Mouse (Mus musculus): ENCODE measurements around the gene Jam3.

The Jam3 gene

DNA sequence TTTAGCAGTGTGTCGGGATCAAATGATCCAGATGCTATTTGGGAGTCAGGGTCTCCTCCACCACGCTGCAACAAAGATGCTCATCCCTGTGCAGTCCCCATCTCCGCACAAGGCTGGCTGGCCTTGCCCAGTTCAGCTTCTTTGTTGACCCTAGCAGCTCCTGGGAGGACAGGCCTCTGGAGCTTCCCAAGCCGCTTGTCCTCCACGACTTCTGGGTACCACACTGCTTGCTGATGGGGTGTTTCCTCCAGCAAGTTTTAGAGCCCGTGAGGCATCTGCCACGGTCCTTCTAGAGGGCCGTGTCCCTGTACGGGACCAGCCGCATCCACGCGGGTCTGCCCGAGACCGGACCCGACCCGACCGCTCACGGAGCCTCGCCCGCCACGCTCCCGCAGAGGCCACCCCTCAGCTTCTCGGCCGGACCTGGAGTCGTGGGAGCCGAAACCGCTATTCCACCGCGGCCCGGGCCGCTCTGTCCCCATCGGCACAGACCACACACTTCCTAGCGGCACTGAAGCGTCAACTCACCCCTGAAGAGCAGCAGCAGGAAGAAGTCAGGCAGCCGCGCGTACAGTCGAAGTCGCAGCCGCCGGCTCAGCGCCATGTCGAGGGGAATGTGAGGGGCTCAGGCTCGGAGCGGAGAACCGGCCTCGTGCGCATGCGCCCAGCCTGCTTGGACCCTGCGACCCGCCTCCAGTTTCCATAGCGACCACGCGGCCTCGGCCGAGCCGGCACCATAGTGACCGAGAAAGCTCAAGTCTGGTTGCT lies at the start of gene Jam3:
Jam3 (minus strand) TSS at position 659 of the 768 bp plus-strand sequence.
- peak; percentile 95 to 96 for DNase-seq (ENCODE audit: low spot score in 2 of 2)

DNA sequence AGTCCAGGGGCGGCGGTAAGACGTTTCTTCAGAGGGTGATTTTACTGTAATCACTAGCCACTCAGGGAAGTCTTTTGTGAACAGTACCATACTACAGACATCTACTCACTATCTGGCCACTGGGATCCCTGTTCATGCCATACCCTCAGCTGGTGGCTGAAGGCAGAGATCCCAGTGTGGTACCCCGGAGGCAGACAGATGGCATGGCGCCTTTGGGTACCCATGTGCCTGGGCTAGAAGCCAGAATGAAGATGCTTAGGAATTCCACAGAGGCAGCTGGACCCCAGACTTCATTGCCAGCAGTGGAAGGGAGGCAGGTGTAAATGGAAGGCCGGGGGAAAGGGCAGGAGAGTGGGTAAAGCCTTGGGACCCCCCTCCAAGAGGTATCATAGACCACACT lies 49.0 kb upstream of the Jam3 start:
- DNase-seq (ENCODE audit: low spot score in 2 of 2), result no peak

- peak; percentile 77 to 85 for DNase-seq (ENCODE audit: low spot score in 2 of 2)
Measured at GRCm38 (mm10) chr9:27203134-27203533, 47.9 kb upstream of the Jam3 start.

DNA sequence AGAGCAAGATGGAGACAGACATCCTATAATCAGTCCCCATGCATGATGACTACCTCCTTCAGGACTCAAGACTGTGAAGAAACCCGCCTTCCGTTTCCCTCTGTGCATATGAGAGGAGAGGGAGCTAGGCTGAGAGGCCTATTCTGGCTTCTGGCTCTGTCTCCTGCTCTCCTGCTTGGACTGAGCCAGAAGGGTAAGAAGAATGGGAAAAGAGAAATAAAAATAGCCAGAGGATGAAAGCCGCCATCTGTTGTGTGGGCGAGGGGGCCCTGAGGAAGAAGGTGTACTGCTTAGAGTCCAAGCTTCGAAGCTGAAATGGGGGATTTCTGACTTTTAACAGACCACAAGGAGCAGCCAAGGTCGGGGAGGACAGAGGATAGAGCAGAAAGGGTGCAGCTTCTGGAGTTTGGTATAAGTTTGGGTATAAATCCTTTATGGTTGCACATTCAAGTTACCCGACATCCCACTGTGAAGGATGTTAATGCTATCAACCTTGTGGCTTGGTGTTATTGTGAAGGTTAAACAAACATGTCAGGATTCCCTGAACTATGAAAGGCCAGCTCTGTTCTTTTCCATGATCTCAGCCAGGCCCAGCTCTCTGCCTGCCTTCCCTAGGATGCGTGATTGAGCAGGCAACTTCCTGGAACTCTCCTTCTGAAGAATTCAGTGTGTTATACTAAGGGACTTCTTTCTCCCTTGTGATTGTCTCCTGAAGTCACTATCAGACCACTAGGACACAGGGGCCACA lies 46.4 kb upstream of the Jam3 start:
- DNase-seq (ENCODE audit: low spot score in 2 of 2), result peak in 1 of 2 experiments; percentile 50

- peak; percentile 34 to 69 for DNase-seq (ENCODE audit: low spot score in 2 of 2)
Measured at GRCm38 (mm10) chr9:27193592-27194080, 38.4 kb upstream of the Jam3 start.

- DNase-seq (ENCODE audit: low spot score in 2 of 2), result no peak
Measured at GRCm38 (mm10) chr9:27192761-27193591, 37.8 kb upstream of the Jam3 start.

DNA sequence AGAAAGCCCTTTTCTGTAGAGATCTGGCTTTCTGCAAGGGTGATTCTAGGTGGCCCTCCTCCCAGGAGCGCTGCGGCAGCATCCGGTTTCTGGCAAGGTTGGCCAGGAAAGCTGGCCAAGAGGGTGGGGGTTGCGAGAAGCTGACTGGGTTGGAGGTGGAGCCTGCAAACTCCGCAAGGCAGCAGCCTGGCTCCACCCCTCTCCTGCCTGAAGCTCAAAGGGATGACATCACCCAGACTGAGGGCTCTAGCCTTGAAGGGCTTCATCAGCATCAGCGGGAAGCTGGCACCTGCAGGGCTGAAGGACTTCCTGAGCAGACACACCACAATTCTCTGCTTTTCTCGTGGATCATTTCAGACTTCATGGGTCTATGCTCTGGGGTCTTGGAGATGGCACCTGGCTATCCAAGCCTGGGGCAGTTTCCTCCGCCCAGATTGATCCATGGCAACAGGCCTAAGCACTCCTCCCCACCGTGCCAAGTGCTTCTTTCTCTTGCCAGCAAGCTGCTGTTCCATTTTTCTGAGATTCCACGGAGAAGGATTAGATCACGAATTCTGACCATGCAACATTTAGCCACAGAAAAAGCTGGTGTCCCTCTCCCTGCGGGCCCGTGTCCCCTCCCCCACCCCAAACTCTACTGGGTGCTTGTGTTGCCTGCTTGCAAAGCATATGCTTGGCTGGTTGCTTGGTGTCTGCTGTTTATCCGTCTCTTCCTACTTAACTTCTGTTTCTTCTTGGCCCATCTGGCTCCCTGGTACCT lies 37.0 kb upstream of the Jam3 start:
- peak; percentile 87 to 90 for DNase-seq (ENCODE audit: low spot score in 2 of 2)

DNA sequence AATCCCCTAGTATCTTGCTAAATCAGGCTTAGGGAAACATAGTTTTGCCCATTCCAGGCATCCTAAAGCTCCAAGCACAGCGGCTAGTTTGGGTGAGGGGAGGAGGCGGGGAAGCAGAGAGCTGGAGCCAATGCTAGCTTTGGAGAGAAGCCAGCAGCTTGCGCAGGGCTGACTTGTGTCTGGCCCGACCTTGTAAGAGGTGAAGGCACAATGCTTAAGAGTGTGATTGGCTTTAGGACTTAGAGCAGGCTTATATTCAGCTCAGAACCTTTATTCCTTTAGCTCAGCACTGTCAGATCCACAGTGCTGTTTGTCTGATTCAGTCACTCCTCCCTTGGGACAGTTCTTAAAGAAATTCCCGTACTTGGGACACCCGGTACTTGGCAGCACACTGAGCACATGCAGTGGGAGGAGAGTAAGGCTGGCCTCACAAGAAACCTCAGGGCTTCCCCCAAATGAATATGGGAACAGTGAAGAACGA lies 36.3 kb upstream of the Jam3 start:
- DNase-seq (ENCODE audit: low spot score in 2 of 2), result no peak

- peak in 1 of 2 experiments; percentile 45 for DNase-seq (ENCODE audit: low spot score in 2 of 2)
Measured at GRCm38 (mm10) chr9:27190461-27190860, 35.2 kb upstream of the Jam3 start.

- DNase-seq (ENCODE audit: low spot score in 2 of 2), result no peak
Measured at GRCm38 (mm10) chr9:27189306-27189705, 34.1 kb upstream of the Jam3 start.

DNA sequence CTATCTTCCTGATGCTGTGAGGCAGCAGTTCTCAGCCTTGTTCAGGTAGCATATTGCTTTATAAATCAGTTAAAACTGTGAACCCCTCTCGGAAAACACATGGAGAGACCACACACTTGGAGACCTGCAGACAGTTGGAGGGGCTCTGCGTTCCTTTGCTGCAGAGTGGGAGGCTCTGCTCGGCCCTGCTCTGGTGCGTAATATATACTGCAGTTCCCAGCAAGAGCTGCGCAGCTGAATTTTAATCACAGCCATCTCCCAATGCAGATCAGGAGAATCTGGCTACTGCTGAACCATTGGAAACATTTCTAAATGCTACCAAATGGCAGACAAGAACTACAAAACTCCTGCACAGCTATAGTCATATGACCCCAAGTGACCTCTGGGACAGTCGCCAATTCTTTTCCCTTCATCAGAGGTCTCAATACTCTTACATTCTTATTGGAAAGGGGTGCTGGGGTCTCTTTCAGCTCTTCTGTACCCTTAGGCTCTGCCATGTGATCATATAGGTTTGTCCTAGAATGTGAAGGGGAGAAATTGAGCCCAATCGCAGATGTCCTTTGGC lies 33.5 kb upstream of the Jam3 start:
- DNase-seq (ENCODE audit: low spot score in 2 of 2), result no peak

GRCm38 (mm10) chr9:27185820-27186219 lies 30.6 kb upstream of the Jam3 start:
- DNase-seq (ENCODE audit: low spot score in 2 of 2), result no peak

DNA sequence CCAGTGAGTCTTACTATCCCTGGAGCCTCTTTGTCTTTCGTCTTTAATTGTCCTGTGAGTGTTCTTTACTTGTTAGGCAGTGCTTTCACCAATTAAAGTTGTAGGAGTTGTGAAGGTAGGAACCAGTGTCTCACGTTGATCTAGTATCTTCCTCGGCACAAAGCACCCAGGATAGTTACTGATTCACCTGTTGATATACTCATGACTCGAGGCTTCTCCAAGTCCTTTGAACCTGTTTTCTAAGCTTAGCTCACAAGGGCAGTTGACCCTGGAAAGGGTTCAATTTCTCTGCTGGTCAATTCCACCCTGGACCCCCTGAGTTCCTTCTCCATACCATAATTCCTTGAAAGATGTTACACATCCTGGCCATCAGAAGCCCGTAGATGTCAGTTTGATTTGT lies 26.9 kb upstream of the Jam3 start:
- no peak for DNase-seq (ENCODE audit: low spot score in 2 of 2)

DNA sequence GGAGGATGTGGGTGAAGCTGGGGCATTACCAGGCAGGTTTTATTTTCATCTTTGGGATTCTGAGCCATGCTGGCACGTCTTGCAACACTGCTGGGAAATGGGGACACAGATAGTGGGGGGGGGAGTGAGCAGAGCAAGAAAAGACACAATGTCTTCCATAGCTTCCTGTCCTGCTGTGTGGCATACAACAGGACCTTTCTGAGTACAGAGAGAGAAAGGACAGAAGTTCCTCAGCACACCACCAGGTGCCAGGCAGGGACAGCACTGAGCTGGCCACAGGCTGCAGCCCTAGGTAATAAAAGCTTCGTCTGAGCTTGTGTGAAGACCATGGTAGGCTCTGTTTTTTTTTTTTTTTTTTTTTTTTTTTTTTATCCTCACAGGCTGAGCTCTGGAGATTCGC lies 25.3 kb upstream of the Jam3 start:
- peak in 1 of 2 experiments; percentile 34 for DNase-seq (ENCODE audit: low spot score in 2 of 2)

DNA sequence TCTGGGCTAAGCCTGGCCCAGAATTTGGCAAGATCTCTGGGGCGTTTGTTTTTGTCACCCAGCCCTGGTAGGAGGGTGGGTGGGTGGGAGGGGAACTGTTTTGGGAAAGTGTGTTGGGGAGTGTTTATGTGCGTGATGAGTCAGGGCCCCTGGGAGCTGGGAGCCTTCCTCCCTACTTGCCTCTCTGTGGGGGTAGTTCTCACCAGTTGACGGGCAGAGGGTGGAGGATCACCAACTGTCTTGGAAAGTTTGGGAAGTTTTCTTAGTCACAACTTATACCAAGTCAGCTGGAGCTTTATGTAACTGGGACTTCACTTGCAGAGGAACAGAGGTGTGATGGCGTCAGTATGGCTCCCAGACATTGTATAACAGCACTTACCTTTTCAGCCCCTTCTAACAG lies 23.7 kb upstream of the Jam3 start:
- DNase-seq (ENCODE audit: low spot score in 2 of 2), result peak; percentile 54 to 73

- DNase-seq (ENCODE audit: low spot score in 2 of 2), result peak; percentile 64 to 81
Measured at GRCm38 (mm10) chr9:27176154-27176553, 20.9 kb upstream of the Jam3 start.

GRCm38 (mm10) chr9:27175682-27176081 lies 20.5 kb upstream of the Jam3 start:
- DNase-seq (ENCODE audit: low spot score in 2 of 2), result no peak

DNA sequence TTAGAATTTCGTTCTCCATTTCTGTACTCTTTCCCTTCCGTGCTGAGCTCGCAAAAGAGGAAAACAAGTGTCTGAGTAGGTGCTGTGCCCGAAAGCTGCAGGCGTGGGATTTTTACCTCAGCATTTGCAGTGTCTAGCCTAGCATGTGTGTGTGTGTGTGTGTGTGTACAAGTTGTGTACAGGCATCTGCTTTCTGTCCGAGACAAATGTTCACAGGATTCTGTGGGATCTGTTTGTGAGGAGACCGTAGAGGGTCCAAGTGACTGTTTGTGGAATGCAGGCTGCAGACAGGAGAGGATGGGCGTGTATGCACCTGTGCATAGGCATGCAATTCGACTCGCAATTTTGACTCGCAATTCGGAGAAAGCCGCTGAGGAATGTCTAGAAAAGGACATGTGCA lies 20.0 kb upstream of the Jam3 start:
- peak; percentile 56 to 76 for DNase-seq (ENCODE audit: low spot score in 2 of 2)

- DNase-seq (ENCODE audit: low spot score in 2 of 2), result peak in 1 of 2 experiments; percentile 18
Measured at GRCm38 (mm10) chr9:27174079-27174478, 18.9 kb upstream of the Jam3 start.

- no peak for DNase-seq (ENCODE audit: low spot score in 2 of 2)
Measured at GRCm38 (mm10) chr9:27173646-27174045, 18.4 kb upstream of the Jam3 start.

DNA sequence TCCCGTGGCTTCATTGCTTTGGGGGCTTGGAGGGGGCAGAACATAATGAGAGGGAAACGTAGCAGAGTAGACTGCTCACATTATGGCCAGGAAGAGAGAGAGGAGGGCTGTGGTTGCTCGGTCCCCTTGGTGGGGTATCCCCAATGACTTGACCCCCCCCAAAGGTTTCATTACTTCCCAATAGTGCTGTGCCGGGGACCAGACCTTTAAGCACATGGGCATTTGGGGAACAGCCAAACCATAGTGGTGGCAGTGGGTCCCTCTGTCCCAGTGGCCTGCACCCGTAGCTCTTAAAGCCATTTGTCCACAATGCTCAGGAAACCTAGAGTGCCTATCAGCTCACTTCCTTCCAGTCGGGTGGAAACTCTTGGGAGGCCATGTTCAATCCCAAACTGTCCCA lies 17.6 kb upstream of the Jam3 start:
- DNase-seq (ENCODE audit: low spot score in 2 of 2), result no peak
